Mouse (Mus musculus) liver, embryonic 13.5 days (tissue): ENCODE measurements at regions not wholly inside any gene's neighbourhood (a gene's known extent, or its start where the extent isn't known, plus 50 kb on each side); places are given as distances from the start of the nearest gene placed in this dataset. TPM values are rescaled to one million over a fixed set of nuclear protein-coding genes. Genes with fewer than 3 reads are reported as not detected.

Source experiments
- ATAC-seq: fragments of 200-750 bp; cut with Nextera tagmentation; 2 replicates; pipeline ENCODE4 v1.8.0; 2017; ENCODE audit warnings: low read depth, mild to moderate bottlenecking, moderate number of reproducible peaks, moderate library complexity
- DNase-seq: peaks from one replicate; pipeline ENCODE4 v3.0.0; 2022
- H3K27ac ChIP-seq: fragments of 300-500 bp; sonication (generic); 2 replicates; pipeline ENCODE4 v1.5.1; 2015; ENCODE audit warnings: moderate library complexity, mild to moderate bottlenecking, inconsistent platforms
- H3K27me3 ChIP-seq: fragments of 300-500 bp; sonication (generic); 2 replicates; pipeline ENCODE4 v1.6.1; 2015; ENCODE audit warnings: mild to moderate bottlenecking, inconsistent platforms
- H3K36me3 ChIP-seq: fragments of 300-500 bp; sonication (generic); 2 replicates; pipeline ENCODE4 v1.6.1; 2015; ENCODE audit warnings: mild to moderate bottlenecking, inconsistent platforms
- H3K4me1 ChIP-seq: fragments of 300-500 bp; sonication (generic); replicated peaks from 2 replicates; pipeline ENCODE4 v1.6.1; 2015; ENCODE audit warnings: inconsistent platforms
- H3K4me2 ChIP-seq: fragments of 300-500 bp; sonication (generic); 2 replicates; pipeline ENCODE4 v1.6.1; 2015; ENCODE audit warnings: inconsistent platforms, mild to moderate bottlenecking, moderate library complexity
- H3K4me3 ChIP-seq: fragments of 300-500 bp; sonication (generic); replicated peaks from 2 replicates; pipeline ENCODE4 v1.5.1; 2015; ENCODE audit warnings: mild to moderate bottlenecking, inconsistent platforms
- H3K9ac ChIP-seq: fragments of 300-500 bp; sonication (generic); 2 replicates; pipeline ENCODE4 v1.6.1; 2015; ENCODE audit warnings: mild to moderate bottlenecking, inconsistent platforms
- H3K9me3 ChIP-seq: fragments of 300-500 bp; sonication (generic); replicated peaks from 2 replicates; pipeline ENCODE4 v1.6.1; 2016; ENCODE audit warnings: inconsistent platforms
- WGBS: fragments of 180-500 bp; shearing (Covaris S2); methylation state at CpG from one replicate; pipeline ENCODE4 v1.1.7; 2015; ENCODE audit not compliant: insufficient replicate concordance; 5-methylcytosine and 5-hydroxymethylcytosine counted together
- microRNA-seq: library from miRNA; unstranded; fragments of <30 nt; microRNA quantifications from one replicate; pipeline ENCODE4, GENCODE M21; 2016

GRCm38 (mm10) chr11:21036161-21036916 is 54.8 kb upstream of the Peli1 start:
- Histone ChIP-seq H3K9ac (no peak overlapping the region), H3K27me3 (no peaks in the 10 kb centered on the region), H3K9me3 (no peaks in the 10 kb centered on the region), H3K4me1 (peaks cover 7% of the 10 kb centered on the region; the same call in 1 of the 2 replicates), H3K36me3 (no peaks in the 10 kb centered on the region), H3K27ac (no peak overlapping the region), H3K4me2 (no peak overlapping the region), H3K4me3 (no peak overlapping the region)
- DNase-seq, result no peak
- 64% methylated on average over 7 of the region's 7 CpGs for WGBS
- no peak for ATAC-seq

GRCm38 (mm10) chr11:21037267-21037906 is 53.7 kb upstream of the Peli1 start:
- no peak overlapping the region for H3K27ac ChIP-seq
- 66% methylated on average over 6 of the region's 6 CpGs for WGBS
- H3K9ac ChIP-seq, result no peak overlapping the region
- H3K4me1 ChIP-seq, result peaks cover 7% of the 10 kb centered on the region; the same call in 1 of the 2 replicates
- DNase-seq (no peak), ATAC-seq (no peak)
- no peak overlapping the region for H3K4me3 ChIP-seq
- no peaks in the 10 kb centered on the region for H3K27me3 ChIP-seq
- H3K4me2 ChIP-seq, result no peak overlapping the region
- H3K9me3 ChIP-seq, result no peaks in the 10 kb centered on the region
- no peaks in the 10 kb centered on the region for H3K36me3 ChIP-seq

DNA sequence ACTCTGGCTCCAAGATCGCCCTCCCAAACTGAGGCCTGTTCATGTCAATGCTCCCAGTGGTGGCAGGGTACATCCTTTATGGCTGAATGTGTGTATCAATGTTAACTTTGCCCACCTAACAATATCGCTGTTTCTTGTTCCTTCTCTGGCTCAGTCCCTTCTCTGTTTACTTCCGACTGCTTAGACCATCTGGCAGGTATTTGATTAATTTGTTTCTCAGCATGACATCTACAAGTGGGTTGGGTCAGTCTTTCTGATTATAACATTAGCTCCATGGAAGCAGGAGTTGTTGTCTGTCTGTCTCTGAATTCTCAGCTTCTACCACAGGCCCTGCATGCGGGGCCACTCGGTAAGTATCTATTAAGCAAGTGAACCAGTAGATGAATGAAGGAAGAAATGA is 49.9 kb upstream of the Peli1 start:
- Histone ChIP-seq H3K27me3 (0 out of 2 replicates have a peak, but pooled peaks cover 2% of the 10 kb centered on the region), H3K4me2 (no peak overlapping the region), H3K4me3 (no peak overlapping the region), H3K9ac (no peak overlapping the region), H3K27ac (no peak overlapping the region), H3K36me3 (no peaks in the 10 kb centered on the region), H3K4me1 (no peaks in the 10 kb centered on the region), H3K9me3 (no peaks in the 10 kb centered on the region)
- ATAC-seq (no peak), DNase-seq (no peak)
- WGBS, result 70% methylated on average over 5 of the region's 5 CpGs

Small RNA genes lying in the stretch of these regions (microRNA-seq; reads per million reads assigned to microRNA genes)
- gene Gm23681, result not detected
